In the genomic region with DNA sequence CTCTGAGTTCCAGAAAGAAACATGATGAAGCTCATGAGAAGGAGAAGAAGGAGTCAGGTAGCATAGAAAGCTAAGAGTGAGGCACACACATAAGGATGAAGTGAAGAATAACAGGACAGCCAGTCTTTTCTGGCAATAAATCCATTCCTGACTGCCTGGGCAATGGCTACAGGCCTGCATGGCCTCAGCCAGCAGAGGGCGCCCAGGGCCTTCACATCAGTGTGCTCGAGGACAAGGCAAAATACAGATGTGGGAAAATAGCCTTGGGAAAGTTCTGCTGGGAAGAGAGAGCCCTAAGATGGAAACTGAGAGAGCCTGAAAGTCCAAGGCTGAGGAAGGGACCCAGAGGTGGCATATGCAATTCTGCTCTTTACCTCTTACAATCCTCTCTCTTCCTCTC, we compare ENCODE assay signal across 8 mouse cellular contexts. TPM values are rescaled to one million over a fixed set of nuclear protein-coding genes. Genes with fewer than 3 reads are reported as not detected.
DNase-seq lines count a peak whose midpoint lies in the region; ATAC-seq and TF ChIP-seq lines count a peak whose summit lies in the region.

No protein-coding gene starts in this region.

- ATAC-seq in heart, embryonic 12.5 days (ENCODE audit: insufficient number of reproducible peaks, low FRiP score), result no peak
- ATAC-seq in midbrain, embryonic 15.5 days (replicated peaks), result peak; percentile 91
- ATAC-seq in stomach, postnatal 0 days (ENCODE audit: low FRiP score, low TSS enrichment), result peak; percentile 61; the same call in 1 of the 2 replicates

- H3K4me1 ChIP-seq in heart, embryonic 12.5 days (replicated peaks), result peaks cover 10% of the 10 kb centered on the region; the same call in 1 of the 2 replicates
- H3K4me1 ChIP-seq in kidney, adult 2 months (ENCODE audit: control insufficient read depth, insufficient read depth, low read length), result no peaks in the 10 kb centered on the region
- no peaks in the 10 kb centered on the region for H3K4me1 ChIP-seq in midbrain, embryonic 15.5 days
- no peaks in the 10 kb centered on the region for H3K4me1 ChIP-seq in stomach, postnatal 0 days (replicated peaks; ENCODE audit: control insufficient read depth, insufficient read depth)

- TF ChIP-seq EP300 in stomach, postnatal 0 days (optimal IDR thresholded peaks at IDR 0.05), result no peak

- no peaks in the 10 kb centered on the region for H3K36me3 ChIP-seq in heart, embryonic 12.5 days
- H3K36me3 ChIP-seq in kidney, adult 2 months (ENCODE audit: control insufficient read depth, insufficient read depth, low read length), result no peaks in the 10 kb centered on the region
- H3K36me3 ChIP-seq in midbrain, embryonic 15.5 days (replicated peaks), result no peaks in the 10 kb centered on the region
- H3K36me3 ChIP-seq in stomach, postnatal 0 days (ENCODE audit: control insufficient read depth, insufficient read depth, low read length), result no peaks in the 10 kb centered on the region

- H3K4me3 ChIP-seq in heart, embryonic 12.5 days, result no peak overlapping the region
- no peak overlapping the region for H3K4me3 ChIP-seq in kidney, adult 2 months (ENCODE audit: insufficient read depth, low read depth, low read length)
- no peak overlapping the region for H3K4me3 ChIP-seq in midbrain, embryonic 15.5 days
- H3K4me3 ChIP-seq in stomach, postnatal 0 days (ENCODE audit: low read depth, low read length), result no peak overlapping the region

- WGBS in heart, embryonic 12.5 days, result 0% methylated on average over 2 of the region's 2 CpGs
- 0% methylated on average over 2 of the region's 2 CpGs for WGBS in kidney, adult 2 months
- 0% methylated on average over 2 of the region's 2 CpGs for WGBS in midbrain, embryonic 15.5 days
- 0% methylated on average over 2 of the region's 2 CpGs for WGBS in stomach, postnatal 0 days

- no peaks in the 10 kb centered on the region for H3K9me3 ChIP-seq in heart, embryonic 12.5 days (replicated peaks)
- no peaks in the 10 kb centered on the region for H3K9me3 ChIP-seq in midbrain, embryonic 15.5 days
- H3K9me3 ChIP-seq in stomach, postnatal 0 days (ENCODE audit: control insufficient read depth, low read length), result no peaks in the 10 kb centered on the region

- intact Hi-C loops in left cerebral cortex, postnatal 36 days (cut with DNase I), result loop anchor here (5.0 kb wide), 1 partner anchor 748 kb away; a partner anchor contains a TSS

- no peak for TF ChIP-seq POLR2A in kidney, adult 2 months (IDR thresholded peaks at IDR 0.05; ENCODE audit: low read depth, low read length)

- H3K27ac ChIP-seq in heart, embryonic 12.5 days (ENCODE audit: poor library complexity, severe bottlenecking), result no peak overlapping the region
- no peak overlapping the region for H3K27ac ChIP-seq in kidney, adult 2 months (ENCODE audit: insufficient read depth, low read depth, low read length)
- no peak overlapping the region for H3K27ac ChIP-seq in midbrain, embryonic 15.5 days
- no peak overlapping the region for H3K27ac ChIP-seq in stomach, postnatal 0 days (replicated peaks)

- H3K27me3 ChIP-seq in heart, embryonic 12.5 days (replicated peaks), result no peaks in the 10 kb centered on the region
- no peaks in the 10 kb centered on the region for H3K27me3 ChIP-seq in kidney, adult 2 months (replicated peaks; ENCODE audit: control insufficient read depth, insufficient read depth, low read length)
- H3K27me3 ChIP-seq in midbrain, embryonic 15.5 days (replicated peaks), result no peaks in the 10 kb centered on the region
- no peaks in the 10 kb centered on the region for H3K27me3 ChIP-seq in stomach, postnatal 0 days (ENCODE audit: control insufficient read depth, insufficient read depth, low read length)

- no peak overlapping the region for H3K4me2 ChIP-seq in heart, embryonic 12.5 days
- H3K4me2 ChIP-seq in midbrain, embryonic 15.5 days, result no peak overlapping the region
- no peak overlapping the region for H3K4me2 ChIP-seq in stomach, postnatal 0 days (replicated peaks; ENCODE audit: low read depth)

- TF ChIP-seq CTCF in kidney, adult 2 months (conservative IDR thresholded peaks at IDR 0.05; ENCODE audit: insufficient read depth, insufficient read length, low read depth, low read length), result peak; percentile 94
- peak; percentile 97 for TF ChIP-seq CTCF in stomach, postnatal 0 days (IDR thresholded peaks at IDR 0.05; ENCODE audit: low read depth)

- DNase-seq in heart, adult 18-20 months, result peak; percentile 53 to 86
- peak; percentile 69 for DNase-seq in embryo, embryonic 11.5 days (ENCODE audit: low read depth, low spot score)
- DNase-seq in gastrocnemius, postnatal 4 days (ENCODE audit: low spot score in 2 of 2), result peak; percentile 72 to 83
- peak; percentile 72 for DNase-seq in kidney, adult 2 months
- DNase-seq in left cerebral cortex, postnatal 36 days (ENCODE audit: low spot score in 2 of 2), result peak; percentile 77 to 79
- peak; percentile 79 for DNase-seq in stomach, postnatal 0 days (ENCODE audit: low spot score)

- no peak overlapping the region for H3K9ac ChIP-seq in heart, embryonic 12.5 days
- H3K9ac ChIP-seq in midbrain, embryonic 15.5 days, result no peak overlapping the region
- H3K9ac ChIP-seq in stomach, postnatal 0 days (ENCODE audit: low read length), result no peak overlapping the region

RNA-seq across cellular contexts. Expression of a gene that starts 49.9 kb away (rescaled TPM):
- total RNA-seq in heart, adult 18-20 months (2021), result 10 to 100 TPM; 15.0 to 16.9 TPM
- 37.3 and 39.5 TPM in 2 replicates for polyA plus RNA-seq in heart, embryonic 12.5 days (2016; fragmentation: Nextera tagmentation; extraction: Ambion mirVana)
- total RNA-seq in gastrocnemius, postnatal 4 days (2021), result 10 to 100 TPM; 17.4 to 18.5 TPM
- 19.6 and 20.6 TPM in 2 replicates for polyA plus RNA-seq in kidney, adult 2 months (2012; rRNA removed)
- total RNA-seq in left cerebral cortex, postnatal 36 days (2021), result 100 to 1,000 TPM; 235 to 245 TPM
- polyA plus RNA-seq in midbrain, embryonic 15.5 days (2015; fragmentation: Nextera tagmentation; extraction: Ambion mirVana), result 207 and 214 TPM in 2 replicates
- polyA plus RNA-seq in stomach, postnatal 0 days (2015; fragmentation: Nextera tagmentation; extraction: Ambion mirVana), result 11.1 and 12.9 TPM in 2 replicates
